In the genomic region with DNA sequence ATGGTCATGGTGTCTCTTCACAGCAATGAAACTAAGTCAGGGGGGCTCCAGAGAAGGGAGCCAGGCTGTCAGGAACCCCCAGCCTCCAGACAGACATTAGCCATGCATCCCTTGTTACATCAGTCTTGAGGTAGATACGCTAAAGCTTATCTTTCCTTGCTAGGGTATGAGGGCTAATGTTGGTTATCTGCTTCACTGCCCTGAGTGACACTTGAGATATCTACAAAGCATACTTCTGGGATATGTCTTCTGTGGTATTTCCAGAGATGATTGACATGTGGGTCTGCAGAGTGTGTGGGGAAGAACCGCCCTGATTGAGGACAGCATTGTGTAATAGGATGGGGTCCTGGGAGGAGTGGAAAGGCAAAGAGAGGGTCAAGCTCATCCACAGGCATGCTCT, we compare ENCODE assay signal across 18 mouse cellular contexts.
"Had no signal": no experiment of that assay in that cellular context is flagged by ENCODE, and none has a peak within 500 bp of the region (broad histone marks: within the 10 kb centered on the region; RNA-seq: fewer than 3 reads in every experiment).

No protein-coding gene starts in this region.

- DNase-seq: kidney, adult 18-20 months; kidney, adult 9 months; kidney, postnatal 14 days; kidney, postnatal 4 days; lung, embryonic 14.5 days; retina, postnatal 1 day; right cerebral cortex, postnatal 25 days; spleen, adult 18-20 months; thymus, postnatal 25 days had no signal

- H3K4me2 ChIP-seq: limb, embryonic 13.5 days; lung, embryonic 14.5 days; midbrain, embryonic 12.5 days; midbrain, embryonic 15.5 days; neural tube, embryonic 12.5 days; neural tube, embryonic 15.5 days; stomach, embryonic 15.5 days had no signal

- H3K27ac ChIP-seq: limb, embryonic 10.5 days; limb, embryonic 13.5 days; midbrain, embryonic 12.5 days; midbrain, embryonic 15.5 days; neural tube, embryonic 12.5 days; neural tube, embryonic 15.5 days; stomach, embryonic 15.5 days had no signal

- H3K27me3 ChIP-seq: neural tube, embryonic 15.5 days; stomach, embryonic 15.5 days had no signal

- H3K9ac ChIP-seq: limb, embryonic 13.5 days; lung, embryonic 14.5 days; midbrain, embryonic 12.5 days; midbrain, embryonic 15.5 days; neural tube, embryonic 12.5 days; neural tube, embryonic 15.5 days; stomach, embryonic 15.5 days had no signal

- H3K4me3 ChIP-seq: limb, embryonic 10.5 days; limb, embryonic 13.5 days; midbrain, embryonic 12.5 days; midbrain, embryonic 15.5 days; neural tube, embryonic 12.5 days; neural tube, embryonic 15.5 days; stomach, embryonic 15.5 days had no signal

- H3K9me3 ChIP-seq: limb, embryonic 10.5 days; limb, embryonic 13.5 days; midbrain, embryonic 12.5 days; midbrain, embryonic 15.5 days; neural tube, embryonic 12.5 days; neural tube, embryonic 15.5 days; stomach, embryonic 15.5 days had no signal

- ATAC-seq: intestine, embryonic 16.5 days; lung, postnatal 0 days; midbrain, embryonic 15.5 days had no signal

- H3K36me3 ChIP-seq: limb, embryonic 10.5 days; limb, embryonic 13.5 days; midbrain, embryonic 12.5 days; midbrain, embryonic 15.5 days; neural tube, embryonic 12.5 days; neural tube, embryonic 15.5 days; stomach, embryonic 15.5 days had no signal
